Mouse (Mus musculus) kidney, adult 11 months (tissue): ENCODE data around the gene 1700001O22Rik.

Source experiments
- DNase-seq: peaks from one replicate; pipeline ENCODE4 v3.0.0; 2022

The 1700001O22Rik gene

GRCm38 (mm10) chr2:30750025-30750424 is 53.4 kb downstream of the 1700001O22Rik start:
- peak; percentile 41 for DNase-seq

DNA sequence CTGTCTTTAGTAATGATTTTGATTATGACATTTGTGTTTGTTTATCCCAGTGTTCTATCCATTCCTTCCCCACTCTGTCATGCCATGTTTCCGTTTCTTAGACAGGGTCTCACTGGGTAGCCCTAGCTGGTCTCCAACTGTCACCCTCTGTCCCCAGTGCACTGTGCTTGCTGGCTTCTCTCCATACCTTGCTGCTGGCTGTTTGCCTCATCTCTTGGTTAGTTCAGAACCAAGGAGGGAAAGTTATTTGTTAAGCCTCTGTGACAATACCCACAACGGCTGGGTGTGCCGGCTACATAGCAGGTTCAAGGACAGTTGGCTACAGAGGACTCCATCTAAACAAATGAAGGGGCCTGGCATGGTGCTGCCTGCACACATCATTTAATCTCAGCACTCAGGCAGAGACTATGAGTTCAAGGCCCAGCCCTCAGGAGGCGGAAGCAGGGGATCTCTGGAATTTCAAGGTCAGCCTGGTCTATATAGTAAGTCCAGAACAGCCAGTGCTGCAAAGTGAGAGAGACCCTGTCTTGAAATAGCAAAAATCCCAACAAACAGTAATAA is 55.8 kb downstream of the 1700001O22Rik start:
- no peak for DNase-seq
